Mouse (Mus musculus) gastrocnemius, adult 8-10 months (tissue): ENCODE data around the gene Gabrg3. TPM values are rescaled to one million over a fixed set of nuclear protein-coding genes. Genes with fewer than 3 reads are reported as not detected.
"Not testable (repeated sequence)": the region's sequence is repeated elsewhere in the genome, so short reads cannot be mapped to it uniquely, and the experiment has no call there.

ENCODE experiments used
- DNase-seq, 2 experiments: peaks; one replicate each; pipeline ENCODE4 v3.0.0; 2022; ENCODE audit warnings: low spot score in 2 of 2
- total RNA-seq, 4 experiments: library from RNA; stranded (reverse); gene quantifications; 2 replicates each; pipeline ENCODE4 v1.2.4; 2022

Gabrg3 gene
- total RNA-seq, 4 experiments from 2014 or later, result not detected

DNA sequence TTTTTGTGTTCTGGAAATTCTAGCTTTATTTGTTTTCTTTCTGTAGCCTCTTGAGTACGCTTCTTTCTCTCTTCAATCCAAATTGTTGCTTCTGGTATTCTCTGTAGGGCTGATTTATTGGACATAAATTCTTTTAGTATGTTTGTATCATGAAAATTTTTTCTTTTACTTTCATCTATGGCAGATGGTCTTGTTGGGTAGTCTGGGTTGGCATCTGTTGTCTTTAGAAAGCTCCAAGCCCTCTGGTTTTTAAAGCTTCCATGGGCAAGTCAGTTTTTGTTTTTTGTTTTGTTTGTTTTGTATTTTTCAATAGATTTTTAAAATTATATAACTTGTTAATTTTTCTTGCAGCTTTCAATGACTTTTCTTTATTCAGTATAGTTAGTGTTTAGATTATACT lies 72.0 kb downstream of the Gabrg3 start:
- DNase-seq, result no peak

DNA sequence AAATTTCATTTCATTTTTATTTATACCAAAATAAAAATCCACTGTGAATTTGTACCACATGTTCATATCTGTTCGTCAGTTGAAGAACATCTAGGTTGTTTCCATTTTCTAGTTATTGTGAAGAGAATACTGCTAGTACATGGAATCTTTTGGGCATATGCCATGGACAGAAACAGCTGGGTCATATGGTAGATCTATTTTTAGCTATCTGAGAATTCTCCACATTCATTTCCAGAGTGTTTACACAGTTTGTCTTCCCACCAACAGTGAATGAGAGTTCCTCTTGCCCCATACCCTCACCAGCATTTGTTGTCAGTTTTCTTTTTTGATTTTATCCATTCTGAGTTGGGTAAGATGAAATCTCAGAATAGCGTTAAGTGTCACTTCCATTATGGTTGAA lies 75.0 kb downstream of the Gabrg3 start:
- DNase-seq, result no peak

DNA sequence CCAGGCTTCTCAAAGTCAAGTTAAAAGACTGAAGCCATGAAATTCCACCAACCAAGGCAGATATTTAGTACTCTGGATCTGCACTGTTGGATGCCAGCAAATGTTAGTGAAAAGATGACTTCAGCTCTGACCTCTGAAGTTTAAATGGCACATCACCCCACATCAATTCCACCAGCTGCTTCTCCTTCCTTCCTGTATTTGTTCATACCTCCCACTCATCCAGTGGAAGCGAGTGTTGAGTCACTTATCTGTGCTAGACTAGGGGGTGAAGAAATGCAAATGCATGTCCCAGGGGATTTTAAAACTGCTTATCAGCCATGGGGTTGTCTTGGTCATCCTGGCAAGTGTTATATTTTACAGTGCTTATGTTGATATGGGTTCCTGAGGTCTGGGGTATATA lies 79.7 kb downstream of the Gabrg3 start:
- DNase-seq, result no peak

DNA sequence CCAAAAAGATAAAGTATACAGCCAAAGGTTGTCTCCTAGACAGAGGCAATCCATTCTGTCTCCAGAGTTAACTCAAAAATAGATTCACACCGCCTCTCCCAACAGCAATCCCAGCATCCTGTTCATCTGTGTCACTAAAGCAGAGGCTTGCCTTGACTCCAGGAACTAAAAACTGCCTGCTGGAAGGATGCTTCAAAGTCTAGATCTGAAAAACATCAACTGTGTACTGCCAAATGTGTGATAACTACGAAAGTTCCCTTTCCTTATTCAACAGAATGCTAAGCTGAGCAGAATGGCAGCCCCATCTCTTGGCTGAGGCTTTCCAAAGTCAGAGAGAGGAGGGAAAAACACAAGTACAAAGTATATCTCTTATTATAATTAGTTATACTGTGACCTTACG lies 90.3 kb downstream of the Gabrg3 start:
- DNase-seq, result no peak

DNA sequence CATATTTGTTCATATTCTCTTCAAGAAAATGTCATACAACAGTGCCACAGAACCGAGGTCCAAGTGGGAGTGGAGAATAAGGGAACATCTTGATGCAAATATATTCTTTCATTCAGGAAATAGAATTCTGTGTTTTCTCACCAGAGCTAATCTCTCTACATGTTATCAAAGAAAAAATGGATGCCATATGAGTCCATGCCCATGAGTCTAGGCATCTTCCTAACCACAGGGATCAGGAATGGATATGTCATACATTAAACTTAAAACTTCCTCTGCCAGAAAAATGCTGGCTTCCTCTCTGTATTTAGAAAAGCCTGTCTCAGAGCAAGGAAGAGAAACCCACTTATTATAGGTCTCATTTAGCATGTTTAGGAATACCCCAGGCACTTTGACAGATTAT lies 92.9 kb downstream of the Gabrg3 start:
- no peak for DNase-seq

DNA sequence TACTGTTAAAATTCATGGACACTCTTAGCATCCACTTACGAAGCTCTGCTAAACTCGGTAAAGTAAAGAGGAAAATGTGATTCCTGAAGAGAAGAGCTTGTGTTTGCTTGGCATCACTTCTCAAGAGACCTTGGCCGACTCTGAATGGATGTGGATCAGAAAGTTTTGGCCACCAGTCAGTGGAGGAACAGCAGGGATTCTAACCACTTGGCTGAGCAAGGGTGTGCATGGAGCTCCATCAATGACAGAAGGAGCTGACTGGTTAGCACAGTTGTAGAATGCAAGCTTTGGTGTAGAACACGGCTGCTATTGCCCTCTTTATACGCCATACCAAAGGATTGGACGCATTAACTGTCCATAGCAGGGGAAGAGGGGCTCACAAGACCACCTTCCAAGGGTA lies 93.4 kb downstream of the Gabrg3 start:
- DNase-seq, result no peak

DNA sequence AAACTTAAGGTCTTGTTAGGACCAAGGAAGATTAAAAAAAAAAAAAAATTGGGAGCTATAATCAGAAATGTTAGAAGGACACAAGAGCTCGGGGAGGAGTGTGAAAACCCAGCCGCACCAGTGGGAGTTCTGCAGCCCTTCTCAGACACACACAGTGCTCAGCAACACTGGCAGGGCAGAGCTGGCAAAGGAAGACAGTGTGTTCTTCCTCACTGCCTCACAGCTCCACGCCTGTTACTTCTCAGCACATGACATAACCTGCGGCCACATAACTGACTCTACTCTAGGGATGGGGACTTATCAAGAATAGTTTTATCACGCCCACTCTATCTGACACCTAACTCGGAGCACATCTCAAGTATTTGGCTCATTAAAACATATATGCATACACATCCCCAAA lies 103.8 kb downstream of the Gabrg3 start:
- DNase-seq, result no peak

DNA sequence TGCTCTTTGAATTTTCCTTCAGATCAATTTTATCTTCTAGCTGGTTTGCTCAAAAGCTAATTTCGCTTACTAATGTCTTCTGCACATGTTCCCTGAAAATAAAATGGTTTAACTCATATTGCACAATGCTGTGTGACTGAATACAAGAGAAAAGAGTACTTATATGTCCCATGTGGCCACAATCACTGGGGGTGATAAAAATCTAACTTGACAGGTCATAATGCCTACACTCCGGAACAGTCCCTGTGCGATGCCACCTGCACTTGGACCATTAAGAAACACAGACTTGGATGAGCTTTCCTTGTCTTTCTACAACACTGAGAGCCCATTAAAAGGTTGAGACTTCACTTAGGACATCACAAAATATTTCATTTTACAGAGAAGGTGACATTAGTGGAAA lies 108.1 kb downstream of the Gabrg3 start:
- DNase-seq, result no peak

DNA sequence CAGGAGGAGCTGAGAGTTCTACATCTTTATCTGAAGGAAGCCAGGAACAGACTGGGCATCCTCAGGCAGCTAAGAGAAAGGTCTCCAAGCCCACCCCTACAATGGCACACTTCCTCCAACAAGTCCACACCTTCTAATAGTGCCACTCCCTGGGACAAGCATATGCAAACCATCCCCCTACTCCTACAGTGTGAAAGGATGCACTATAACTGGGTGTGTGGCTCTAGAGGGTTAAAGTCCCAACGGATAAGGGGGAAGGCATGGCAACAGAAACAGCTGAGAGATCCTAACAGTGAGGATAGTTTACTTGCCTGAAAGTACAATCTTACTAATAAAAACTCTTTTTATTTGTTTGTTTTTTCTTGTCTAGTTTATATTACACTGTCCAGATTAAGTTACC lies 126.8 kb downstream of the Gabrg3 start:
- no peak for DNase-seq

DNA sequence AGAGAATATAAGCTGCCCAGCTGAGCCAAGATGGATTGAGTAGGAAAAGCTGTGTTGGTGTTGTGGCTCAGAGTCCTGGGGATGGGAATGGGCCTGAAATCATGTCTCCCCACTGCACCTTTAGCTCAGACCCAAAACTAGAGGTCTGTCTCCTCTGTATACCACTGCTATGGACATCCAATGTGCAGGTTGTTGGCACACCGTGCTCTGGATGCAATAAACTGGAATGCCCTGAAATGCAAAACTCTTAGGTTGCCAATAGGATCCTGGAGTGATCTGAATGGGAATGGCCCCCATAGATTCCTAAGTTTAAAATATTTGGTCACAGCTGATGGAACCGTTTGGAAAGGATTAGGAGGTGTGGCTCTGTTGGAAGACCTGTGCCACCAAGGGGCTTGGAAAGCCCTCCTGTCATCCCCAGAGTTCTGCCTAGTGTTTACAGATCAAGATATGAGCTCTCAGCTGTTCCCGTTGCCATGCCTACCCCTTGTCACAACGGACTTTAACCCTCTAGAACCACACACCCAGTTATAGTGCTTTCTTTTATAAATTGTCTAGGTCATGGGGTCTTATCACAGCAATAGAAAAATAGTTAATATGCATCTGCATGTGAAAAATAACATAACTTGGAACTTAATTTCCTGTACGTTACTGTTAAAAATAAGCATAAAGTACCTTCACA lies 128.0 kb downstream of the Gabrg3 start:
- no peak for DNase-seq

DNA sequence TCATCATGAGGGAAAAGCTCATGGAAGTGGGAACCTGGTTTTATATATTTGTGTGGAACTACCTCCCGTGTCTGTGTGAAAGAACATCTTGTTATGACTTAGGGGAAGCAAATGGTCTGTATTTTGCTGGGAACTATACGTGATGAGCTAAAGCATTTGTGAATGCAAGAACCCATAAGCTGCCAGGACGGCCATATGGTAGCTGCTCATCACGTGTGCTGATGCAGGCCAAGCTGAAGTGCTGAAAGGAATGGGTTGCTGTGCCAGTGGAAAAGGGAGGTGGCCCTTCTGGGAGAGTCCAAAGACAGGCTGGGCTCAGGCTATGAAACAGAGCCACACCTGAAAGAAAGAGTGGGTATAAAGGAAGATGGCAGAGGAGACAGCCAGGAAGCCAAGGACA lies 143.0 kb downstream of the Gabrg3 start:
- DNase-seq, result no peak

DNA sequence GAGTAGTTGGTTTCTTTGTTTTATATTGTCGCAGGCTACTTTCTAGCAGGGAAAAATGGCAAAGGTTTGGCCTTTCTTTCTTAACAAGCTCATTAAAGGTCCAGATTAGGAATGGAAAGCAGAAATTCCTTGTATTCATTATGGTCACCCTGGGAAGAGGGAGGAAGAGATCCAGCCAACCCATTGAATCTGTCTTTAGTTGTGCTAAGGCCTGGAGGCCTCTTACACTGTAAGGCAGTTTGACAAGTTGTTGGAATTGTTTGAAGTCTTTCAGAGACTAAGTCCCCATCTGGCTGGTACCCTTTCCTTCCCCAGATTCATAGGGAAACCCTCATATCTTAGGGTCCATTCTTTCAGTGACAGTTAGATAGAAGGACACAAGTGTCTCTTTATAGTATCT lies 172.9 kb downstream of the Gabrg3 start:
- DNase-seq, result no peak

DNA sequence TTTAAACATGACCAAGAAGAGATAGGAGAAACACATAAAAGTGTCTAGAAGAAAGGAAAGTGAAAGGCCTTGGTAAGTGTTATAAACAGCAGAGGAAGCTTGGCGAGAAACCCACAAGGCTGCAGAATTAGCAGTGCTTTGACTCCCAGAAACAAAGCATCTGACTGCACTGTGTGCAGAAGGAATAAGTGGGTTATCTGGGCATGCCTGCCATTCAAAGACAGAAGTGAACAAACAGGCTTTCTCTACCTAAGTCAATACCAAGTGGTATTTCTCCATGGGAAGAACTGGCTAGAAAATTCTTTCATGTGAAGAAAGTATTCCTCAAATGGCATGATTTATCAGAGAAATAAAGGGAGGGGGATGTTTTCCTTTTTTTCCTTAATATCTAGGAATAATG lies 201.0 kb downstream of the Gabrg3 start:
- DNase-seq, result no peak

DNA sequence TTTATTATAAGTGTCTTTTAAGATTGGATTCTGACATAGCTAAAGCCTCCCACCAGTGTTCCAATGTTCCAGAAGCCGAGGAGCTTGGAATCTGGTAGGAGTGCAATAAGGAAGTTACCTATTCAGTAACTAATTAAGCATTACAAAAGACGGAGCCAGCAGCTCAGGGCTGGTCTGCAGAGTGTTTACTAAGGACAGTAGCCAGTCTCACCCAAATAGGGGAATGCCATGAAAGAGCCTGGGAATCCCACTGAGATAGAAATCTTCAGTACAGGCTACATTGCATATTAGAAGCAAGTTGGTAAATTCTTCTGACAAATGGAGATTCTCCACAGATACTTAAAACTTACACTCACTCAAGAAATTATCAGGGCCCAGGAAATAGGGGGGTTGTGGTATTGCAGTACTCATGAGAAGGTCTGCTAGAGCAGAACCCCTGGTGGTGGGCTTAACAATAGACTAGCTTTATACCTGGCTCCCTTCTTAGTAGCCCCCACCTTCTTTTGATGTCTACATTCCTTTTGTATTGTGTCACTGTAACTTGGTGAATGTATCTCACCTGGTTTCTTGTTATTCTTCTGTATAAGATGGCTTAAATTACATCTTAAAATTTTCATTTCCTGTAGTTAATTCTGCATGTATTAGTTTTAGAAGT lies 211.0 kb downstream of the Gabrg3 start:
- not testable (repeated sequence) for DNase-seq

DNA sequence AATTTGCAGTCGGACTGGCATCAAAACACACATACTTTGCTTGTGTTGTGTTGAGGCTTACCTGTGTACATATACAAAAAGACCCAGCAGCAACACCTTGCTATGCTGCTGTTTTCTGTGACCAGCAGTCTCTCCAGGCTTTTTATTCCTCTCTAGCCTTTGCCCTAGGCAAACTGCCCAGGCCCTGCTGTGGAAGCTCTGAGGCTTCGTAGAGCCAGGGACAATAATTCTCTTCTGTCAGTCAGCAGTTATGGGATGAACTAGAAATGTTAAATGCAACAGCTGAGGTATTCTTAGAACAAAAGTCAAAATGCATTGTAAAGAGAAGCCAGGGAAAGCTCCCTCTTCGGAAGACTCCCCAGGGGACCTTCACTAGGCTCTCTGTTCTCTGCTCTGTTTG lies 220.1 kb downstream of the Gabrg3 start:
- no peak for DNase-seq

DNA sequence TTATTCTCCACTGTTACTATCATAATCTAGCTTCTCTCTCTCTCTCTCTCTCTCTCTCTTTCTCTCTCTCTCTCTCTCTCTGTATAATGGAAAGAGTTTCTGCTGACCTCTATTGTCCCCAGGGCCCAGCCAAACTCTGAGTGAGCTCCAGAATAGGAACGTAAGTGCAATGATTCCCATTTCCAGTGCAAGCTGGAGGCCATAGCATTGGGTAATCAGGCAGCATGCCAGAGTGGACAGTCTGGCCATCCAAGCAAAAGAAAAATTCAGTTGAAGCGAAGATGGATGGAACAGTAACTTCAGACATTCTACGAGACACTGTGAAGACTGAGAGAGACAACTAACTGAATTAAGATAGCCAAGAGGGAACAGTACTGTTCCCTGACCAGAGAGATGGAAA lies 228.8 kb downstream of the Gabrg3 start:
- DNase-seq, result no peak

DNA sequence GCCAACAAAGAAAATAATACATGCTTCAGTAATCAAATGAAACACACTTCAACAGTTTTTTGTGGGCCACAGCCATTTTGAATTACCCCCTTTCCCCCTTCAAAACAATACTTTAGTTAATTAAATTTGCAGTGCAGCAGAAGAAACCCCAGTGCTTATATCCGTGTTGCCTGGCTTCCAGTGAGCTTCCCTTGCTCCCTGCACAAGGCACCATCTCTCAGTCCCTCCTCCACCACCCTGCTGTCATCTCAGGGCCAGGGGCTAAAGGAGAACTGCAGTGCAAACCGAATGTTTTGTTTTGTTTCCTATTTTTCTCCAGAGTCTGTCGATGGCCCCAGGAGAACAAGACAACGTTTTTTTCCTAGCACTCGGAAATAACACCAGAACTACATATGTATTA lies 233.2 kb downstream of the Gabrg3 start:
- no peak for DNase-seq

DNA sequence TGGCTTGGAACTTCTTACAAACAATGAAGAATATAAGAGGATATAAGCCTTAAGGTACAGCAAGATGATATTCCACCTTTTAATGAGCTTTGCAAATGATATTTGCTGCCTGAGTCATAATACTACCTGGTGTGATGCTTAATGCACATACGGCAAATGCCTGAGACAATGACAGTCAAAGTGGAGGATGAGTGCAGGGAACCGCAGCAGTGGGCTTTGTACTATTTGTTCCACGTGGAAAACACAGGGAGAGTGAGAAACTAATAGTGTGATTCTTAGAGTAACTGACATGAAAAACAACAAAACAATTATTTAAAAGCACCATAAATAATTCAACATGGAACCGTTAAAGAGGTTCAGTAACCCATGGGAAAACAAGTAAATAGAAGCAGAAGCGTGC lies 236.2 kb downstream of the Gabrg3 start:
- no peak for DNase-seq

DNA sequence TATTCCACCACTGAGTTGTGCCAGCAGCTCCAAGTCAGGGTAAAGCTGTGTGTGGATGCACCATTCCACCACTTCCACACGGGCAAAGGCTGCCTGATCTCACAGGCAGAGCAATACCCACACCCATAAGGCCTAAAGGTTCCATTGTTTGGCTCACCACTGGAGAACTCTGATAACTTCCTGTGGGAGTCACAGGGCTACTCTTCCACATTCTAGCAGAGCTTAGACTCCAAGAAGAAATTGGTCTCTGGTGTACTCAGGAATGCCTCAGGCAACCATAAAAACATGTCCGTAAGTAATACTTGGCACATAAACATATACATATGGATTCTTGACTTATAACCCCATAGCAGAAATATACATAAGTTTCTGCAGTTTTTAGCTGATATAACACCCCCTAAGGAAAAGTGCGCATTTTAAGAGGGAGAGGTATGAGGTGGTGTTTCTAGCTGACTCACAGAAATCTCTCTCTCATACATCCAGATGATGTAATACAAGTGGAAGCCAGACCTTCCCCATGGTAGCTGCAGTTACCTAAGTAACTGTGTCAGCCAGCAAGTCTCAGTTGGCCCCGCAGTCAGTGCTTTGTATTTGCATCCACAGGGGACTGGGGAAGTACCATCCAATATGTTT lies 248.8 kb downstream of the Gabrg3 start:
- DNase-seq, result no peak

DNA sequence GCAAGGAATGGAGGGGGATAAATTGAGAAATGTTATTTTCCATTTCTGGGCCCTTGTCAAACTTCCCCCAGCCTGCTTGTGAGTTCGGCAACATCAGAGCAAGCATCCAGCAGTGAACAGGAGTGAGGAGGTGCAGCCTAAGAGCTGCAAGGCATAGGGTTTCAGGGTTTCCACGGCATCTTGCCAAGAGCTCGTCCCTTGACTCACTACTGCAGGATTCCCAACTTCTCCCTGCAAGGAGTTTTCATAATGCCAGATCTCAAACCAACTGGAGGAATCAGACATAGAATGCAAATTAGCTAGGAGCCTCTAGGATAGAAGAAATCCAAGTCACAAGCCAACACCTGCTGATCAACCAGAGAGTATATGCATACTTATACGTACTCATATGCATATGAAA lies 254.0 kb downstream of the Gabrg3 start:
- no peak for DNase-seq

DNA sequence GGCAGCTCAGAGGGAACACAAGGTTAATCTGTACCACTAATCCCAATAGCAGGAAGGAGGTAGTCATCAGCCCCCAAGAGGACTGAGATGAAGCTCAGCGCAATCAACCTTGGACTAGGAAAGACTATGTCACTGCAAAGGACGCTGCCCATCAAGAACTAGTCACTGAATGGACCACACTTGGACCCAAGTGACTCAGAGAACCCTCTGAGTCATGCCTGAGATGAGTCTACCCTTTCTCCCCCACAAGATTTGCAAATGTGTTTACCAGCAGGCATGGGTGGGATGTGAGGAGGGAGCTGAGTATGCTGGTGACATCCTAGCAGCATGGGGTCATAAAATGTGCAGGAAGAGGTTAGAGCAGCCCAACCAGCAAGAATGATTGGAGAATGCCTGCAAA lies 254.5 kb downstream of the Gabrg3 start:
- DNase-seq, result no peak

DNA sequence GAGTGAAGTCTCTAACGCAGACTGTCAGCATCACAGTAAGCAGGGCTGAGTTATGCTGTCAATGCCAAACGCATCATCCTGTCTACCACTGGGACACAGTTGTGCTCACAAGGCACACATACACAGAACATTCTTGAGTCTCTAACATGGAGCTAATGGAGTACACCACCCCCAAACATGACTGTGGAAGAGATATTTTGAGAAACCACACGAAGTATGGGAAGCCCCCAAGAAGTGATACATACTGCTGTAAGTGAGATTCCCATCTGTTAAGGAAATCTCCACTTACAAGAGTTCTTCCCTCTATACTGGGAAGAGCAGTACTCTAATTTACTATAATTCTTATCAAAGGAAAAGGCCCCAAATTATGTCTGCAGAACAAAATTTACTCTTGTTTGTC lies 286.9 kb downstream of the Gabrg3 start:
- no peak for DNase-seq

DNA sequence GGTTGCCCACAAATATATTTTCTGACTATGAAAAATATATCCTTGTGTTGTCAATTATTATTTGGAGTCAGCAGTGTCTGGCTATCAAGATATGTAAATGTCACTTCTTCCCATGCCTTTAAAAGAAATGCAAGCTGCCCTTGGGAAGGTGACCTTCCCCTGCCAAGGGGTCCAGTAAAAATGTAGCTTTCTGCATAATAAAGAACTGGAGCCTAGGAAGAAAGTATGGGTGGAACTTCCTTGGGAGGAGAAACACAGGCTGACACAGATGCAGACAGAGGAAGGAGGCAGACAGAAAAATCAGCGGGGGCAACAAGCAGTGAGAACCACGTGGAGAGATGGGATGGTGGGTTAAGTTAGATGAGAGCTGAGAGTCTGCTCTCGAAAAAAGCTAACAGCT lies 304.9 kb downstream of the Gabrg3 start:
- no peak for DNase-seq
